Mouse (Mus musculus) urinary bladder, postnatal 25 days (tissue): ENCODE results near the gene Fbxl3.

Experiments
- DNase-seq: peaks from one replicate; pipeline ENCODE4 v3.0.0; 2022; ENCODE audit warnings: low spot score

Gene Fbxl3

DNA sequence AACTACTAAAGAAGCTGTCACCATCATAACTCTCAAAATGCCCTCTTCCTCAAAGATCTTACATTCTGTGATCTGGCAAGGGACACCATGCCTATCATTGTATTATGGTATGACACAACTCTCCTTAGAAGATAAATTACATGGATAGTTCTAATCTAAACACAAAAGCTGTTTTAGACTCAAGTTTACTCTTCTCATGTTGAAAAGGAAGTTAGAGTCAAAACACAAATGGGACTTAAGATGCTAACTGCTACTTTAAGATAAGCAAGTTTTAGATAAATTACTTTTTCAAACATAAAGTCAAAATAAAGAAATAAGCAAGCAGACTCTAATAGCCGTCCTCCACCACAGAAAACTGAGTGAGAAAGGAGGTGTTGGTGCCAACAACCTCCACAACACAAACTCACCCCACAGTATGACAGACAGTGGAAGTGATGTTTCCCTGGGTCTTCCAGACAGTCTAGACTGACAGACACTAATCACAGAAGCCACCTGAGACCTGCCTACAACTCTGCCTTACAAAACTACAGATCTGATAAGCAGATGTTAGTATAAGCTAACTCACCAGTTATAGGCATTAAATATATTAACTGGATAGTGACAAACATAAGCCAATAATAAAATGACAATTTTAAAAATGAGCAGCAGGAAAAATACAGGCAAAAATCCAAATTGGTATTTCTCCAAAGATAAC, 13.4 kb downstream of the Fbxl3 start:
- no peak for DNase-seq

DNA sequence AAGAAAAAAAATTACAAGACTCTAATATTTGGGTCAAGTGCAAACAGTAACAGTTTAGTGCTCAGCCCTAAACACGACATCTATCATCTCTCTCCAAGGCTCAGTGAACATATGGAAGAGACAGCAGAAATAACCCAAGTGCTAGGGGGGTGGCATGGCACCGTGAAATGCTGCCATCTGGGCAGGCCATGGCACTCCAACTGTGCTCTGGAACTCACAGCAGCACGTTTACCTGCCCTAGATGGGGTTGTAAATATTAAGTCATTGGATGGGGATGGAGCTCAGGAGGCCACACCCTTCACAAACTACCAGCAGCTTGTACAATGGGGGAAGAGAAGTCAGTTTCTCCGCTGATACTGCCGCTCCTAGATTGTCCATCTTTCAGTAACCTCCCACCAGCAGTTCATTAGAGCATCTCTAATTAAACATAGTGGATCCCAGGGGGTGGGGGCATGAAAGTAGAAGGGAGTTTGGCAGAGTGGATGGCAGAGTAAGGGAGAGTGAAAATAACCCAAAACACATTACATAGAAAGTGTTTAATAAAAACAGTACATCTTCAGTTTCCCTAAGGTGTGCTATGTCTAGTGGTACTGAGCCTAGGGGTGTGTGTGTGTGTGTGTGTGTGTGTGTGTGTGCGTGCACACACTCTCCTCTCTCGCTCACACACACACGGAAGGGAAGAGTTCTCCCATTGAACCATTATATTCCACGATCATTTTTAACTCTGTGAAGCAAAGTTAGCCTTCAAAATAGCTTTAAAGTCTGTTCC, 20.0 kb downstream of the Fbxl3 start:
- DNase-seq, result no peak

- DNase-seq, result no peak
Measured at GRCm38 (mm10) chr14:103078006-103078912, 21.1 kb downstream of the Fbxl3 start.

DNA sequence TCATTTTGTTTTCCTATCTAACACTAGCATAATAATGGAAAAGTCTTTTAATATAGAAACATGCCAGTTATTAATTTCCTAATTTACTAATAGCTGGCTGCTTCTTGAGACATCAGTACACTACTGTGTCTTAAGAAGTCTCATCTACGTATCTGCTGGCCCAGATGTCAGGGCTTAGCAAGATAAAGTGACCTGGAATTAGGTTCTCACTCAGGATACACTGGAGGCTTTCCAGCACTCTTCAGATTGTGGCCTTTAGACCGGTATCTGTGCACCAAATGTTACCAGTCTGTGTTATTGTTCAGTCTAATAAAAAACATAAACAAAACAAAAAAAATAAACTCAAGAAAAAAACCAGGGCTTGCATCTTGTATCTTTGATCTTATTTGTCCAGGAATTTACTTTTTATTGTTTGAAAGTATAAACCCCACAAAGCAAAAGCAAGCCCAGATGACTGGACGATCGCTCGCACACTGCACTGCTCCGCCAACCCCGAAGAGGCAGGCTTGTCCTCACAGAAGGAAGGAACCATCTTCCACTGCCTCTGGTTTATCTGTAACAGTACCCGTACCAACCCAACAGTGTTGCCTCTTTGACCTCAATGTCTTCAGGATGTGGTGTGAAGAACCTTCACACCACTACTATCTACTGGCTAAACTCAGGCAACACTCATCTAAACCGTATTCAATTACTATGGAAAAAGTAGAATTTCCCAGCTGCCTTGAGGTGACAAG, 21.9 kb downstream of the Fbxl3 start:
- no peak for DNase-seq

- no peak for DNase-seq
Measured at GRCm38 (mm10) chr14:103075166-103075565, 24.2 kb downstream of the Fbxl3 start.

DNA sequence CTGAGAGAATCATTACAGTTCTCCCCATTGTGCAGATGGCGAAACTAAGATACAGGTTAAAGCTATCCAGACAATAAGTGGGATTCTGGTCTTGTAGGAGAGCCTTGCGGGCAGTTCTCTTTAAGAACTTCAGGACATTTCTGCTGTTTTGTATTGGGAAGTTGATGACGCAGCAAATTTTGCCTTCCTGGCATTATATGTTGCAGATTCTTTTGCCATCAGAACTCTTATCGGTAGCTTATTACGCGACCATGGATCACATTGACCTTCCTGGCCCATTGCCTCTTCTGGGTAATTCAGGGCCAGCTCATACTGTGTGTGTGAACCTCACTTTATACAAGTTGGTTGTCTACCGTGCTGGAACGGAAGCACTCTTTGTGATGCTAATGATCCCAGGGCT, 25.5 kb downstream of the Fbxl3 start:
- no peak for DNase-seq

DNA sequence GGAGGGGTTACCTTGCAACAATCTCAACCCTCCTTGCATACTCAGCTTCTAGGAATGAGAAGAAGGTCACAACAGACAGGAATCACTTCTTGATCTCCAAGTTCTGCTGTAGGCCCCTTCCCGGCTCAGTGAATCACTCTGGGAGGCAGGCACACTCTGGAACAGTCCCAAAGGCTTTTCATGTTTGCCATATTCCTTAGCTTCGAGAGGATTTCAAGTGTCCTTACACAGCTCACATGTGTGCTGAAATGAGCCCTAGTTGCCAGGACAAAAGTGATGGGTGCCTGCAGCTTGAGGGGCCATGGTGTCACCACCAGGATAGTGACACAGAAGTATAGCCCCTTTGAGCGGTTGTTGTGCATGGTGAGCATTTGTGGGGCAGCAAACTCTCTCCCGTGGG, 26.6 kb downstream of the Fbxl3 start:
- no peak for DNase-seq

- DNase-seq, result no peak
Measured at GRCm38 (mm10) chr14:103071471-103071870, 27.9 kb downstream of the Fbxl3 start.

DNA sequence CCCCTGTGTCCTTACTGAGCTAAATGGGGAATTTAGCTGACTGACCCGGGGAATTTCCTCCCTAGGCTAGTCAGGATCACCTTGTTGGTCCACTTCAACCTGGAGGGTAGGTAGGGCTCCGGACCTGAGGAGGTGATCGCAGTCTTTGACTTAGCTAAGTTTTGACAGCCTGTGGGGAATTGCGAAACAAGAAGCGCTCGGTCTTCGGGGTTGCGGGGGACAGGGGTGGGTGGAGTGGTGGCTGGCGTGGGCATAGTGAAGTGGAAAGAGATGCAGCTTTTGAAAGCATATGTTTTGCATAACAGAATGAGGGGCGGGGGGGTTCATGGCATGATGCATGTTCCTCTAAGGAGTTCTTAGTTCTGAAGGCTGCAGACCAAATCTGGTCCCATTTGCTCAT, 28.6 kb downstream of the Fbxl3 start:
- DNase-seq, result no peak

DNA sequence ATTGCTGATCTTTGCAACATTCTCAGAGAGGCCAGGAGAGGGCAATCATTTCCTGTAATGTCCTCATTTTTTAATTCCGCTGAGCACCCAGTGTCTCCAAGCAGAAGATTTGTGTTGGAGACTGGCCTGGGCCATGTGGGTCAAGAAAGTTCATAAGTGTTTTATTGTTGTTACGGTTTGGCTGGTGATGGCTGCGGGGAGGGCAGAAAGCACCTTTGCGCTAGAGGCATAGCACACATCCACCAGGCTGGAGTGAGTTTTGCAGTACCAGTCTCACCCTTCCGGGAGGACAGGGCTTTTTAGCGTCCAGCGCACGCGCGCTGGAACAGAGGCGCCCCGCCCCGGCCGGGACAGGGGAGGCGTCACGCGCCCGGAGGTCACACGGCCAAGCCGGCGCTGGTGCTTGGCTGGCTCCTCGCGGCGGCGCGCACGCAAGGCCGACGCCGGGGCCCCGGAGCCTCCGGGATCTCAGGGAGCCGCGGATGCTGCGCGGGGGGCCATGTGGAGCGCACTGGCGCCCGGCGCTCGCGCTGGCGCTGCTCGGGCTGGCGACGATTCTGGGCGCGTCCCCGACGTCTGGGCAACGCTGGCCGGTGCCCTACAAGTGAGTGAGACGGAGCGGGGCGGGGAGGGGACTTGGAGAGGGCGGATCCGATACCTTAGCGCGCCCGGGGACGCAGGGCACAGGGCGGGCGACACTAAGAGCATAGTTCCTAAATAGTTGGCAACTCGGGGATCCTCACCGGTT, 29.3 kb downstream of the Fbxl3 start, which contains the start of gene Cln5:
Gene Cln5, plus strand, starts transcription at position 353 of the 748 bp plus-strand sequence.
- DNase-seq, result peak; percentile 93

GRCm38 (mm10) chr14:103069465-103069863, 29.9 kb downstream of the Fbxl3 start:
- DNase-seq, result no peak

- peak; percentile 64 for DNase-seq
Measured at GRCm38 (mm10) chr14:103065294-103066167, 33.8 kb downstream of the Fbxl3 start.

DNA sequence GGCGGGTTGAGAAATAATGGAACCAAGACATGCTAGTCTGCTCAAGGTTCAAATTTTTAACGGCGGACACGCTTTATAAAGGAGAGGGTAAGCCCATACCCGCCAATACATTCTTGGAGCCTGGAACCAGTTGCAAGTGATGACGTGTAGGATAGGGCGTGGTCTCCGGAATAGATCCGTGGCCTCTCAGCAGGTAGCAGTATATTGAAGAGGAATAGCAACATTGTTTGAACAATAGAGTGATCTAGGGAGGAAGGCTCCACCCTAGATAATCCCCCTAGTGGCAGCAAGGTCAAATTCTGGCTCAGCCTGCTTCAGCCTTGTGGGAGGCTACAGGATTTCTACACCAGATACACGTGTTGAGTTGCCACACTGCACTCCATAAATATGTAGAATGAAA, 39.9 kb downstream of the Fbxl3 start:
- DNase-seq, result no peak

DNA sequence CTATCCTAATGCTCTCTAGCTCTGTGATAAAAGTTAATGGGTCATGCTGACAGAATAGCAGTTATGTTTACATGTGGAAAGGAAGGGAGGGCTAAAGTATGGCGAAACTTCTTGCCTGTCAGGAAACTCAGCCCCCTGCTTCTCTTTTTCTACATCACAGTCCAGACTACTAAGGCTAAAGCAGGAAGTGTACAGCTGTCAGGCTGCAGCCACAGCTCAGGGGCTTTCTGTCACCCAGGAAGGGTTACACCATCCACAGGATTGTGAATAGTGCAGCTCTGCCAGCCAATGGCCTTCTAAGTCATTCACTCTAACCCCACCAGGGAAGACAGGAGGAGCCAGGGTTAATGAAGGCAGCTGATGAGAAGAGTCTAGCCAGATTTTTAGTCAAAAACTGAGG, 40.4 kb downstream of the Fbxl3 start:
- no peak for DNase-seq

GRCm38 (mm10) chr14:103056601-103057000, 42.8 kb downstream of the Fbxl3 start:
- no peak for DNase-seq

GRCm38 (mm10) chr14:103054731-103055130, 44.6 kb downstream of the Fbxl3 start:
- DNase-seq, result no peak

GRCm38 (mm10) chr14:103051159-103051769, 48.1 kb downstream of the Fbxl3 start:
- DNase-seq, result peak; percentile 74

DNA sequence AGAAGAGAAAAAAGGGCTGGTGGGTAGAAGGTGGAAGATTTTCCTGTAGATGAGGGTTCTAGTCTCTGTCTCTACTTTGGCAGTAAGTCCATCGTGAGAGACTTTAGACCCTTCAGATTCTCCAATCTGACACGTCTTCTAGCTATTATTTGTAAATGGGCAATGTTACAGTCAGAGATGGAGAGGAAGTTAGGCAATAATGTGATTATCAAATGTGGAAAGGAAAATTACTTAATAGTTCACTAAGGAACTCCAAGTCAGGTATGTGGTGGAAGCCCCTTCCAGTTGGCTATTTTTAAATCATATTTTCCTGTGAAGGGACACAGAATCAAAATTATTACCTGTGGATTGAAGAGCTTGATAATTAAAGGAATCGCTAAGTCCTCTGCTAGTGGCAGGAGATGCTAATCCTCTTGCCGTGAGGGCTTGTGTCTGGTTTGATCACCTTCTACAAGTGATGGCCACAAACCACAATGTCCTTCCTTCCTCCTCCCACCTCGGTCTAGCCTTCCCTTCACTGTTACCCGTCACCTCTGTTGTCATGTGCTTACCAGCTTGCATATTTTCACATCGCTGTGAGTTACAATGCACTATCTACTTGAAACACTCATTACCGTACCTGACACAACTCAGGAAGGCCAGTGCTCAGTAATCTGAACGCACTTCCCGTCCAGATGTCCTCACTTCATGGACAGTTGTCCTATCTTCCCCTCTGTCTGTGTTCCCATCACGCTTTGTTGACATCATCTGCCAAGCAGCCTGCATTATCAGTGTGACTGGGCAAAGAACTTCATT, 50.9 kb downstream of the Fbxl3 start:
- no peak for DNase-seq

- no peak for DNase-seq
Measured at GRCm38 (mm10) chr14:103046677-103047076, 52.7 kb downstream of the Fbxl3 start, which contains the start of gene Acod1. Gene Acod1, plus strand, starts transcription at chr14:103046977.
